In genomic region chr11:4236546-4237067, GRCm38 (mm10) we compare ENCODE assay signal across 13 mouse cellular contexts. TPM values are rescaled to one million over a fixed set of nuclear protein-coding genes. Genes with fewer than 3 reads are reported as not detected.
DNase-seq lines count a peak whose midpoint lies in the region; ATAC-seq and TF ChIP-seq lines count a peak whose summit lies in the region.
"Had no signal": no experiment of that assay in that cellular context is flagged by ENCODE, and none has a peak within 500 bp of the region (broad histone marks: within the 10 kb centered on the region; RNA-seq: fewer than 3 reads in every experiment).

No protein-coding gene starts in this region.

- no peak overlapping the region for H3K4me3 ChIP-seq in liver, embryonic 13.5 days (replicated peaks)
- H3K4me3 ChIP-seq in liver, embryonic 11.5 days (ENCODE audit: low read depth, low read length), result no peak overlapping the region
- peak overlapping the region; percentile 78 for H3K4me3 ChIP-seq in bone marrow, adult 2 months (replicated peaks; ENCODE audit: control insufficient read depth, low read depth, low read length)
- H3K4me3 ChIP-seq in liver, postnatal 0 days (ENCODE audit: low read depth, low read length), result peak overlapping the region; percentile 59
- H3K4me3 ChIP-seq in kidney, embryonic 16.5 days (ENCODE audit: low read length), result no peak overlapping the region
- H3K4me3 ChIP-seq: neural tube, embryonic 15.5 days had no signal

- H3K9ac ChIP-seq in liver, embryonic 13.5 days, result 0 out of 2 replicates have a peak overlapping the region, but pooled peaks have one; percentile 62
- H3K9ac ChIP-seq in liver, embryonic 11.5 days (ENCODE audit: low read depth, low read length), result no peak overlapping the region
- H3K9ac ChIP-seq in liver, postnatal 0 days (replicated peaks), result peak overlapping the region; percentile 59
- H3K9ac ChIP-seq in kidney, embryonic 16.5 days (replicated peaks; ENCODE audit: low read length), result no peak overlapping the region
- H3K9ac ChIP-seq: neural tube, embryonic 15.5 days had no signal

- H3K9me3 ChIP-seq in liver, embryonic 13.5 days (replicated peaks), result no peaks in the 10 kb centered on the region
- no peaks in the 10 kb centered on the region for H3K9me3 ChIP-seq in liver, embryonic 11.5 days (ENCODE audit: control insufficient read depth, low read length)
- H3K9me3 ChIP-seq in liver, postnatal 0 days (ENCODE audit: low read length), result no peaks in the 10 kb centered on the region
- H3K9me3 ChIP-seq in kidney, embryonic 16.5 days (ENCODE audit: low read length), result no peaks in the 10 kb centered on the region
- H3K9me3 ChIP-seq: neural tube, embryonic 15.5 days had no signal

- TF ChIP-seq EP300 in liver, postnatal 0 days (IDR thresholded peaks at IDR 0.05; ENCODE audit: low read depth), result no peak

- peak overlapping the region; percentile 53 for H3K4me2 ChIP-seq in liver, embryonic 13.5 days
- no peak overlapping the region for H3K4me2 ChIP-seq in liver, embryonic 11.5 days
- H3K4me2 ChIP-seq in liver, postnatal 0 days (ENCODE audit: low read depth, low read length), result peak overlapping the region; percentile 88
- no peak overlapping the region for H3K4me2 ChIP-seq in kidney, embryonic 16.5 days (replicated peaks; ENCODE audit: low read depth, low read length)
- H3K4me2 ChIP-seq: neural tube, embryonic 15.5 days had no signal

- no peak for TF ChIP-seq CTCF in bone marrow, adult 2 months (IDR thresholded peaks at IDR 0.05; ENCODE audit: control insufficient read depth, insufficient read depth, low read length)
- no peak for TF ChIP-seq CTCF in liver, postnatal 0 days (IDR thresholded peaks at IDR 0.05; ENCODE audit: low read depth)

- TF ChIP-seq POLR2A in bone marrow, adult 2 months (IDR thresholded peaks at IDR 0.05; ENCODE audit: borderline replicate concordance, control insufficient read depth, low read depth, low read length), result peak; percentile 55; the same call in 1 of the 2 replicates

- peak overlapping the region; percentile 25 for H3K27ac ChIP-seq in liver, embryonic 13.5 days
- H3K27ac ChIP-seq in liver, embryonic 11.5 days (ENCODE audit: low read depth, low read length), result no peak overlapping the region
- peak overlapping the region; percentile 96 for H3K27ac ChIP-seq in bone marrow, adult 2 months (ENCODE audit: control insufficient read depth, insufficient read depth, low read depth, low read length, poor library complexity)
- peak overlapping the region; percentile 88 for H3K27ac ChIP-seq in liver, postnatal 0 days (ENCODE audit: low read depth)
- no peak overlapping the region for H3K27ac ChIP-seq in kidney, embryonic 16.5 days (ENCODE audit: low read length)
- H3K27ac ChIP-seq: neural tube, embryonic 15.5 days had no signal

- peaks cover 68% of the 10 kb centered on the region for H3K4me1 ChIP-seq in liver, embryonic 13.5 days (replicated peaks)
- peaks cover 19% of the 10 kb centered on the region; the same call in 1 of the 2 replicates for H3K4me1 ChIP-seq in liver, embryonic 11.5 days (replicated peaks; ENCODE audit: control insufficient read depth, insufficient read depth, low read length)
- H3K4me1 ChIP-seq in bone marrow, adult 2 months (ENCODE audit: control insufficient read depth, insufficient read depth, low read length), result peaks cover 6% of the 10 kb centered on the region; the same call in 1 of the 2 replicates
- peaks cover 27% of the 10 kb centered on the region for H3K4me1 ChIP-seq in liver, postnatal 0 days (ENCODE audit: insufficient read depth)
- no peaks in the 10 kb centered on the region for H3K4me1 ChIP-seq in kidney, embryonic 16.5 days (ENCODE audit: insufficient read depth, low read length)
- H3K4me1 ChIP-seq: neural tube, embryonic 15.5 days had no signal

- WGBS in liver, embryonic 13.5 days (ENCODE audit: insufficient replicate concordance), result 74% methylated on average over 21 of the region's 21 CpGs
- WGBS in liver, embryonic 11.5 days, result 85% methylated on average over 21 of the region's 21 CpGs
- 2% methylated on average over 21 of the region's 21 CpGs for WGBS in bone marrow, adult 2 months
- WGBS in liver, postnatal 0 days (ENCODE audit: insufficient replicate concordance), result 52% methylated on average over 21 of the region's 21 CpGs
- WGBS in kidney, embryonic 16.5 days, result 89% methylated on average over 20 of the region's 21 CpGs

- ATAC-seq in liver, embryonic 13.5 days (ENCODE audit: low read depth), result no peak
- ATAC-seq in liver, embryonic 11.5 days (replicated peaks; ENCODE audit: low FRiP score), result no peak
- peak; percentile 41 for ATAC-seq in liver, postnatal 0 days
- ATAC-seq in kidney, embryonic 16.5 days (ENCODE audit: low FRiP score, low TSS enrichment), result no peak

- no peaks in the 10 kb centered on the region for H3K27me3 ChIP-seq in liver, embryonic 13.5 days
- H3K27me3 ChIP-seq in liver, embryonic 11.5 days (replicated peaks; ENCODE audit: control insufficient read depth, insufficient read depth, low read length), result no peaks in the 10 kb centered on the region
- no peaks in the 10 kb centered on the region for H3K27me3 ChIP-seq in liver, postnatal 0 days (ENCODE audit: insufficient read depth, low read length)
- no peaks in the 10 kb centered on the region for H3K27me3 ChIP-seq in kidney, embryonic 16.5 days (ENCODE audit: insufficient read depth, low read length)
- H3K27me3 ChIP-seq: neural tube, embryonic 15.5 days had no signal

- no peak for DNase-seq in liver, embryonic 13.5 days
- no peak for DNase-seq in liver, embryonic 11.5 days (ENCODE audit: low spot score)
- peak; percentile 54 for DNase-seq in liver, postnatal 0 days
- DNase-seq in thymus, postnatal 36 days, result peak; percentile 46 to 53
- DNase-seq in left cerebral cortex, adult 8-10 months (ENCODE audit: low spot score in 2 of 2), result no peak
- no peak for DNase-seq in right cerebral cortex, adult 18-20 months
- DNase-seq: cerebellum, adult 2 months; kidney, adult 18-20 months had no signal

- peaks cover 17% of the 10 kb centered on the region for H3K36me3 ChIP-seq in liver, embryonic 13.5 days
- H3K36me3 ChIP-seq in liver, embryonic 11.5 days (ENCODE audit: control insufficient read depth, insufficient read depth, low read length), result no peaks in the 10 kb centered on the region
- H3K36me3 ChIP-seq in liver, postnatal 0 days (replicated peaks; ENCODE audit: insufficient read depth, low read length), result peaks cover 13% of the 10 kb centered on the region; the same call in 1 of the 2 replicates
- no peaks in the 10 kb centered on the region for H3K36me3 ChIP-seq in kidney, embryonic 16.5 days (ENCODE audit: insufficient read depth, low read length)
- H3K36me3 ChIP-seq: neural tube, embryonic 15.5 days had no signal

RNA-seq across cellular contexts. Expression of gene Osm, which starts 0.4 kb away (rescaled TPM):
- 0.51 and 0.60 TPM in 2 replicates for polyA plus RNA-seq in liver, embryonic 13.5 days (2015; fragmentation: Nextera tagmentation; extraction: Ambion mirVana)
- 0.32 and 0.33 TPM in 2 replicates for polyA plus RNA-seq in liver, embryonic 11.5 days (2014; fragmentation: Nextera tagmentation; extraction: Ambion mirVana)
- polyA plus RNA-seq in bone marrow, adult 2 months (2011; ENCODE audit: insufficient read depth, insufficient read length, low replicate concordance, missing spikeins), result 2.2 and 5.1 TPM in 2 replicates
- polyA plus RNA-seq in liver, postnatal 0 days (2015; fragmentation: Nextera tagmentation; extraction: Ambion mirVana), result 0.58 and 1.3 TPM in 2 replicates
- total RNA-seq in left cerebral cortex, adult 8-10 months (2022), result under 1 TPM in 2 of 4 experiments, not detected in 2; 0.53 to 0.55 TPM
- polyA plus RNA-seq in kidney, embryonic 16.5 days (2015; fragmentation: Nextera tagmentation; extraction: Ambion mirVana), result not detected in 2 replicates
- polyA plus RNA-seq: heart, embryonic 14.5 days; limb, embryonic 11.5 days; neural tube, embryonic 15.5 days had no signal

RNA-seq across cellular contexts. Expression of gene Castor1, which starts 18.6 kb away (rescaled TPM):
- polyA plus RNA-seq in liver, embryonic 13.5 days (2015; fragmentation: Nextera tagmentation; extraction: Ambion mirVana), result 1.9 and 2.1 TPM in 2 replicates
- polyA plus RNA-seq in liver, embryonic 11.5 days (2014; fragmentation: Nextera tagmentation; extraction: Ambion mirVana), result 2.0 and 2.4 TPM in 2 replicates
- 2.6 TPM in 1 of 2 replicates, not detected in the other for polyA plus RNA-seq in bone marrow, adult 2 months (2011; ENCODE audit: insufficient read depth, insufficient read length, low replicate concordance, missing spikeins)
- 1.8 and 2.0 TPM in 2 replicates for polyA plus RNA-seq in liver, postnatal 0 days (2015; fragmentation: Nextera tagmentation; extraction: Ambion mirVana)
- 1 to 10 TPM; 3.1 to 5.9 (median 4.4) TPM for total RNA-seq in left cerebral cortex, adult 8-10 months (2022)
- 6.8 and 7.6 TPM in 2 replicates for polyA plus RNA-seq in kidney, embryonic 16.5 days (2015; fragmentation: Nextera tagmentation; extraction: Ambion mirVana)

RNA-seq across cellular contexts. Expression of gene Lif, which starts 20.8 kb away (rescaled TPM):
- 0.02 TPM in 1 of 2 replicates, not detected in the other for polyA plus RNA-seq in liver, embryonic 13.5 days (2015; fragmentation: Nextera tagmentation; extraction: Ambion mirVana)
- 0.06 TPM in 1 of 2 replicates, not detected in the other for polyA plus RNA-seq in liver, embryonic 11.5 days (2014; fragmentation: Nextera tagmentation; extraction: Ambion mirVana)
- 0.70 TPM in 1 of 2 replicates, not detected in the other for polyA plus RNA-seq in bone marrow, adult 2 months (2011; ENCODE audit: insufficient read depth, insufficient read length, low replicate concordance, missing spikeins)
- polyA plus RNA-seq in liver, postnatal 0 days (2015; fragmentation: Nextera tagmentation; extraction: Ambion mirVana), result not detected in 2 replicates
- total RNA-seq in left cerebral cortex, adult 8-10 months (2022), result 1 to 10 TPM in 1 of 4 experiments, under 1 TPM in 3; 0.66 to 1.3 (median 0.94) TPM
- 0.05 and 0.09 TPM in 2 replicates for polyA plus RNA-seq in kidney, embryonic 16.5 days (2015; fragmentation: Nextera tagmentation; extraction: Ambion mirVana)

RNA-seq across cellular contexts. Expression of gene Tbc1d10a, which starts 50.0 kb away (rescaled TPM):
- polyA plus RNA-seq in liver, embryonic 13.5 days (2015; fragmentation: Nextera tagmentation; extraction: Ambion mirVana), result 6.0 and 6.2 TPM in 2 replicates
- 13.2 and 13.6 TPM in 2 replicates for polyA plus RNA-seq in liver, embryonic 11.5 days (2014; fragmentation: Nextera tagmentation; extraction: Ambion mirVana)
- 5.2 and 13.5 TPM in 2 replicates for polyA plus RNA-seq in bone marrow, adult 2 months (2011; ENCODE audit: insufficient read depth, insufficient read length, low replicate concordance, missing spikeins)
- 5.6 and 7.0 TPM in 2 replicates for polyA plus RNA-seq in liver, postnatal 0 days (2015; fragmentation: Nextera tagmentation; extraction: Ambion mirVana)
- total RNA-seq in left cerebral cortex, adult 8-10 months (2022), result 10 to 100 TPM; 24.1 to 33.2 (median 28.3) TPM
- polyA plus RNA-seq in kidney, embryonic 16.5 days (2015; fragmentation: Nextera tagmentation; extraction: Ambion mirVana), result 49.0 and 51.3 TPM in 2 replicates

Comparison
In these comparisons a context has a peak if more than half of its experiments do, and no peak if none do; other contexts are left out.
1. DNase-seq: peak in liver, postnatal 0 days (single experiment) and thymus, postnatal 36 days (2 of 2); none in liver, embryonic 13.5 days (single experiment), liver, embryonic 11.5 days (single experiment), left cerebral cortex, adult 8-10 months (0 of 2) and right cerebral cortex, adult 18-20 months (single experiment).
2. H3K27ac ChIP-seq: peak in liver, embryonic 13.5 days (single experiment), bone marrow, adult 2 months (single experiment) and liver, postnatal 0 days (single experiment); none in liver, embryonic 11.5 days (single experiment) and kidney, embryonic 16.5 days (single experiment).
3. H3K4me2 ChIP-seq: peak in liver, embryonic 13.5 days (single experiment) and liver, postnatal 0 days (single experiment); none in liver, embryonic 11.5 days (single experiment) and kidney, embryonic 16.5 days (single experiment).
4. H3K4me3 ChIP-seq: peak in bone marrow, adult 2 months (single experiment) and liver, postnatal 0 days (single experiment); none in liver, embryonic 13.5 days (single experiment), liver, embryonic 11.5 days (single experiment) and kidney, embryonic 16.5 days (single experiment).
5. H3K9ac ChIP-seq: peak in liver, embryonic 13.5 days (single experiment) and liver, postnatal 0 days (single experiment); none in liver, embryonic 11.5 days (single experiment) and kidney, embryonic 16.5 days (single experiment).